Mouse (Mus musculus) MEL (cell line): ENCODE measurements around the gene Ube2d2b. TPM values are rescaled to one million over a fixed set of nuclear protein-coding genes. Genes with fewer than 3 reads are reported as not detected.

ENCODE experiments used
- DNase-seq: peaks from one replicate; pipeline ENCODE4 v3.0.0; 2011; ENCODE audit warnings: low read depth, low spot score
- H3K27ac ChIP-seq: 2 replicates; pipeline ENCODE4 v1.5.1; 2012; ENCODE audit warnings: low read depth, mild to moderate bottlenecking, control low read depth, low read length, moderate library complexity; ENCODE audit not compliant: control insufficient read depth
- H3K27me3 ChIP-seq, 2 experiments: fragments of 150-350 bp in 1 of 2; sonication (generic) in 1 of 2; 2 replicates each; pipeline ENCODE4 v1.6.1; 2012; ENCODE audit warnings: low read length in 2 of 2, mild to moderate bottlenecking in 2 of 2, improper control_type of control experiment in 1 of 2, moderate library complexity in 1 of 2; ENCODE audit not compliant: insufficient read depth in 2 of 2, control insufficient read depth in 1 of 2
- H3K36me3 ChIP-seq, 2 experiments: 2 replicates each; pipeline ENCODE4 v1.6.1; 2012 to 2014; ENCODE audit warnings: low read length in 2 of 2, improper control_type of control experiment in 1 of 2, inconsistent platforms in 1 of 2, mild to moderate bottlenecking in 1 of 2; ENCODE audit not compliant: insufficient read depth in 2 of 2, control insufficient read depth in 1 of 2
- H3K4me1 ChIP-seq, 2 experiments: fragments of 150-350 bp in 1 of 2; sonication (generic) in 1 of 2; 2 replicates each; pipeline ENCODE4 v1.6.1; 2012; ENCODE audit warnings: low read length in 2 of 2, improper control_type of control experiment in 1 of 2, mild to moderate bottlenecking in 1 of 2; ENCODE audit not compliant: insufficient read depth in 2 of 2, control insufficient read depth in 1 of 2
- H3K4me3 ChIP-seq, 2 experiments: fragments of 150-350 bp in 1 of 2; sonication (generic) in 1 of 2; 2 replicates each; pipeline ENCODE4 v1.5.1; 2012; ENCODE audit warnings: low read depth in 2 of 2, low read length in 2 of 2, mild to moderate bottlenecking in 2 of 2, moderate library complexity in 2 of 2, control low read depth in 1 of 2, improper control_type of control experiment in 1 of 2; ENCODE audit not compliant: control insufficient read depth in 1 of 2, insufficient read depth in 1 of 2
- H3K79me2 ChIP-seq: 2 replicates; pipeline ENCODE4 v1.6.1; 2012; ENCODE audit warnings: mild to moderate bottlenecking, low read length, moderate library complexity; ENCODE audit not compliant: control insufficient read depth, poor library complexity, insufficient read depth
- H3K9ac ChIP-seq: 2 replicates; pipeline ENCODE4 v1.6.1; 2012; ENCODE audit warnings: low read depth, mild to moderate bottlenecking, control low read depth, low read length, moderate library complexity; ENCODE audit not compliant: control insufficient read depth, poor library complexity, severe bottlenecking
- H3K9me3 ChIP-seq: fragments of 150-350 bp; sonication (generic); replicated peaks from 2 replicates; pipeline ENCODE4 v1.6.1; 2012; ENCODE audit warnings: mild to moderate bottlenecking, low read length, improper control_type of control experiment, moderate library complexity; ENCODE audit not compliant: insufficient read depth
- CHD2 ChIP-seq: IDR thresholded peaks from 2 replicates; pipeline ENCODE4 v1.6.1; 2011; ENCODE audit warnings: low read length, improper control_type of control experiment
- E2F4 ChIP-seq: IDR thresholded peaks from 2 replicates; pipeline ENCODE4 v1.6.1; 2011; ENCODE audit warnings: low read depth, low read length, improper control_type of control experiment, borderline replicate concordance
- ETS1 ChIP-seq: IDR thresholded peaks from 2 replicates; pipeline ENCODE4 v1.6.1; 2012; ENCODE audit warnings: low read depth, mild to moderate bottlenecking, inconsistent platforms, low read length, improper control_type of control experiment, moderate library complexity
- GABPA ChIP-seq: IDR thresholded peaks from 2 replicates; pipeline ENCODE4 v1.6.1; 2012; ENCODE audit warnings: low read depth, mild to moderate bottlenecking, inconsistent platforms, low read length, improper control_type of control experiment, moderate library complexity
- MAZ ChIP-seq: IDR thresholded peaks from 2 replicates; pipeline ENCODE4 v1.6.1; 2012; ENCODE audit warnings: low read depth, mild to moderate bottlenecking, inconsistent platforms, low read length, improper control_type of control experiment
- MEF2A ChIP-seq: IDR thresholded peaks from 2 replicates; pipeline ENCODE4 v1.6.1; 2014; ENCODE audit warnings: low read depth, mild to moderate bottlenecking, inconsistent platforms, low read length, improper control_type of control experiment; ENCODE audit not compliant: poor library complexity, insufficient replicate concordance, severe bottlenecking; ENCODE audit errors: extremely low read depth
- MYB ChIP-seq: IDR thresholded peaks from 2 replicates; pipeline ENCODE4 v1.6.1; 2011; ENCODE audit warnings: mild to moderate bottlenecking, low read depth, low read length, improper control_type of control experiment
- MYC ChIP-seq: IDR thresholded peaks from 2 replicates; pipeline ENCODE4 v1.6.1; 2011; ENCODE audit warnings: low read depth, mild to moderate bottlenecking, low read length, improper control_type of control experiment, moderate library complexity
- NELFE ChIP-seq: IDR thresholded peaks from 2 replicates; pipeline ENCODE4 v1.6.1; 2011; ENCODE audit warnings: low read depth, low read length, improper control_type of control experiment
- NRF1 ChIP-seq: IDR thresholded peaks from 2 replicates; pipeline ENCODE4 v1.6.1; 2014; ENCODE audit warnings: low read depth, mild to moderate bottlenecking, inconsistent platforms, low read length, improper control_type of control experiment, moderate library complexity; ENCODE audit not compliant: poor library complexity, insufficient read depth, severe bottlenecking
- POLR2AphosphoS2 ChIP-seq: IDR thresholded peaks from 2 replicates; pipeline ENCODE4 v1.6.1; 2011; ENCODE audit warnings: low read length, improper control_type of control experiment
- POLR2AphosphoS5 ChIP-seq: IDR thresholded peaks from 2 replicates; pipeline ENCODE4 v1.6.1; 2012; ENCODE audit warnings: low read depth, borderline replicate concordance, mild to moderate bottlenecking, inconsistent platforms, low read length, moderate library complexity, mixed read lengths
- SIN3A ChIP-seq: IDR thresholded peaks from 2 replicates; pipeline ENCODE4 v1.6.1; 2012; ENCODE audit warnings: low read length, improper control_type of control experiment, inconsistent platforms
- TBP ChIP-seq: IDR thresholded peaks from 2 replicates; pipeline ENCODE4 v1.8.0; 2011; ENCODE audit warnings: low read depth, low read length, improper control_type of control experiment
- TCF12 ChIP-seq: IDR thresholded peaks from 2 replicates; pipeline ENCODE4 v1.6.1; 2014; ENCODE audit warnings: low read depth, mild to moderate bottlenecking, inconsistent platforms, low read length, improper control_type of control experiment, moderate library complexity
- UBTF ChIP-seq: IDR thresholded peaks from 2 replicates; pipeline ENCODE4 v1.6.1; 2012; ENCODE audit warnings: low read depth, mild to moderate bottlenecking, inconsistent platforms, low read length, improper control_type of control experiment, moderate library complexity, borderline replicate concordance; ENCODE audit not compliant: insufficient read depth
- USF1 ChIP-seq: IDR thresholded peaks from 2 replicates; pipeline ENCODE4 v1.6.1; 2014; ENCODE audit warnings: low read depth, mild to moderate bottlenecking, inconsistent platforms, low read length, improper control_type of control experiment, moderate library complexity
- ZC3H11A ChIP-seq: IDR thresholded peaks from 2 replicates; pipeline ENCODE4 v1.6.1; 2012; ENCODE audit warnings: low read depth, mild to moderate bottlenecking, inconsistent platforms, low read length, improper control_type of control experiment
- ZKSCAN1 ChIP-seq: IDR thresholded peaks from 2 replicates; pipeline ENCODE4 v1.6.1; 2012; ENCODE audit warnings: low read depth, mild to moderate bottlenecking, inconsistent platforms, low read length, improper control_type of control experiment, moderate library complexity
- ZNF384 ChIP-seq: IDR thresholded peaks from 2 replicates; pipeline ENCODE4 v1.6.1; 2012; ENCODE audit warnings: low read depth, mild to moderate bottlenecking, inconsistent platforms, low read length, improper control_type of control experiment
- polyA plus RNA-seq, 2 experiments: library from polyadenylated mRNA; stranded (reverse) in 1 of 2; unstranded in 1 of 2; fragments of >175 nt in 1 of 2; fragments of >200 nt in 1 of 2; gene quantifications; 2 replicates each; pipeline versions ENCODE4 v1.2.1 to v1.2.4; 2012; ENCODE audit warnings: low replicate concordance in 2 of 2, low read depth in 1 of 2; ENCODE audit not compliant: insufficient read length in 2 of 2, insufficient read depth in 1 of 2, missing spikeins in 1 of 2
- total RNA-seq: library from RNA; depleted of rRNA; stranded (reverse); fragments of 300-350 nt; gene quantifications from 2 replicates; pipeline ENCODE4 v1.2.3, GENCODE M21; 2012

Gene Ube2d2b
- total and polyA plus RNA-seq, 3 experiments = 0.08 TPM; not detected in 2

DNA sequence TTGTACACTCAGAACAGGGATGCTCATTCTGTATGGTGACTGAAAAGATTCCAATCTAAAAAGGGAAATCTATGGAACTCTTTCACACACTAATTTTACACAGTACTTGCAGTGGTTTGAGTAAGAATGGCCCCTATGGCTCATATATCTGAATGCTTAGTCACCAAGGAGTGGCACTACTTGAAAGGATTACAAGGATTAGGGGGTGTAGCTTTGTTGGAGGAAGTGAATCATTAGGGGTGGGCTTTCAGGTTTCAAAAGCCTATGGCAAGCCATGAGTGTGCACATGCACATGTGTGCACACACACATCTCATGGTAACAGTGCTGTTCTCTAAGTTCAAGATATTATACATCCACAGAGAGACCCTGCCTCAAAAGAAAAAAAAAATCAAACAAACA, 27.3 kb upstream of the Ube2d2b start:
- H3K4me3 ChIP-seq = no peak overlapping the region
- H3K27ac ChIP-seq = no peak overlapping the region
- no peaks in the 10 kb centered on the region for H3K9me3 ChIP-seq
- H3K9ac ChIP-seq = no peak overlapping the region
- no peaks in the 10 kb centered on the region for H3K79me2 ChIP-seq
- no peak for TF ChIP-seq NELFE
- TF ChIP-seq TBP = no peak
- TF ChIP-seq, all 39 proteins: peak for 0
- H3K27me3 ChIP-seq = no peaks in the 10 kb centered on the region
- DNase-seq = peak; percentile 24
- H3K4me1 ChIP-seq = no peaks in the 10 kb centered on the region
- no peaks in the 10 kb centered on the region; a peak in 1 of 4 replicates for H3K36me3 ChIP-seq

DNA sequence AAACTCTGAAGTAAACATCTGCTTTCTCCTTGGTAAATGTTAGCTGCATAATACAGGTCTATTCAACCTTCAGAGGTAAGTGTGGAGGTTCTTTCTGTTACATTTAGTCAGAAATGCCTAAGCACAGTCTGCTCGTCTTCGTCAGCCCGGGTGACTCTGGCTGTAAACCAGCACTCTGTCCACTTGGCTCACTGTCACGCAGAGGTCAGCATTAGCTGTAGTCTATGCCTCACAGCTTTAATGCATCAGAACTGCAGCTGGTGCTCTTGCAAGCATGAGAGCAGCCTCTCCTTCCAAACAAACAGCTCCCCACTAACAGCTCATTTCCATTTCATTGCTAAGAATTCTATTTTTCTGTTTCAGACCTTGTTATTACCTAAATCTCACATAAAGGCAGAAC, 22.4 kb upstream of the Ube2d2b start:
- H3K4me3 ChIP-seq = no peak overlapping the region
- H3K79me2 ChIP-seq = no peaks in the 10 kb centered on the region
- H3K27me3 ChIP-seq = no peaks in the 10 kb centered on the region
- no peaks in the 10 kb centered on the region for H3K9me3 ChIP-seq
- no peak for TF ChIP-seq GABPA
- no peak for TF ChIP-seq UBTF
- no peak for TF ChIP-seq ZNF384
- TF ChIP-seq MYB = no peak
- TF ChIP-seq POLR2AphosphoS2 = no peak
- no peak for TF ChIP-seq NRF1
- TF ChIP-seq TCF12 = no peak
- no peak for TF ChIP-seq MYC
- TF ChIP-seq ETS1 = no peak
- no peak for TF ChIP-seq MEF2A
- no peak for TF ChIP-seq MAZ
- no peak for TF ChIP-seq POLR2AphosphoS5
- no peak for TF ChIP-seq TBP
- TF ChIP-seq NELFE = no peak
- no peak for TF ChIP-seq ZKSCAN1
- TF ChIP-seq SIN3A = no peak
- no peak for TF ChIP-seq USF1
- TF ChIP-seq ZC3H11A = no peak
- TF ChIP-seq CHD2 = no peak
- no peak for TF ChIP-seq E2F4
- H3K36me3 ChIP-seq = no peaks in the 10 kb centered on the region; a peak in 1 of 4 replicates
- DNase-seq = no peak
- no peaks in the 10 kb centered on the region for H3K4me1 ChIP-seq
- no peak overlapping the region for H3K9ac ChIP-seq
- H3K27ac ChIP-seq = no peak overlapping the region
